Mouse (Mus musculus): ENCODE data around the gene Fkbp9.
A peak's percentile ranks its signal among the peaks of the same experiment; 100 is the strongest.

Gene Fkbp9

GRCm38 (mm10) chr6:56904982-56905381 lies 73.1 kb downstream of the Fkbp9 start:
- no peak for DNase-seq (ENCODE audit: inconsistent ontology term)

GRCm38 (mm10) chr6:56905486-56905885 lies 73.6 kb downstream of the Fkbp9 start:
- DNase-seq (ENCODE audit: inconsistent ontology term), result no peak

GRCm38 (mm10) chr6:56906121-56906846 lies 74.4 kb downstream of the Fkbp9 start:
- DNase-seq (ENCODE audit: inconsistent ontology term), result no peak

GRCm38 (mm10) chr6:56907973-56908372 lies 76.1 kb downstream of the Fkbp9 start:
- DNase-seq (ENCODE audit: inconsistent ontology term), result no peak

- DNase-seq (ENCODE audit: inconsistent ontology term), result no peak
Observed at GRCm38 (mm10) chr6:56908397-56908796, 76.5 kb downstream of the Fkbp9 start.

- DNase-seq (ENCODE audit: inconsistent ontology term), result peak; percentile 34
Observed at GRCm38 (mm10) chr6:56908912-56909311, 77.1 kb downstream of the Fkbp9 start.

GRCm38 (mm10) chr6:56910910-56911309 lies 79.1 kb downstream of the Fkbp9 start:
- no peak for DNase-seq (ENCODE audit: inconsistent ontology term)

GRCm38 (mm10) chr6:56913092-56913858 lies 81.4 kb downstream of the Fkbp9 start:
- no peak for DNase-seq (ENCODE audit: inconsistent ontology term)

GRCm38 (mm10) chr6:56916279-56916678 lies 84.4 kb downstream of the Fkbp9 start:
- DNase-seq (ENCODE audit: inconsistent ontology term), result no peak

GRCm38 (mm10) chr6:56917578-56918368 lies 85.9 kb downstream of the Fkbp9 start:
- DNase-seq (ENCODE audit: inconsistent ontology term), result no peak

- no peak for DNase-seq (ENCODE audit: inconsistent ontology term)
Observed at GRCm38 (mm10) chr6:56919330-56920044, 87.6 kb downstream of the Fkbp9 start.

- DNase-seq (ENCODE audit: inconsistent ontology term), result no peak
Observed at GRCm38 (mm10) chr6:56920222-56921092, 88.6 kb downstream of the Fkbp9 start.

- DNase-seq (ENCODE audit: inconsistent ontology term), result no peak
Observed at GRCm38 (mm10) chr6:56923331-56923725, 91.5 kb downstream of the Fkbp9 start.

GRCm38 (mm10) chr6:56923726-56924707 lies 92.2 kb downstream of the Fkbp9 start, which contains the start of the genes Nt5c3 and Vmn1r4:
Gene Nt5c3, minus strand, starts transcription at chr6:56923932.
Gene Vmn1r4, plus strand, starts transcription at chr6:56924015.
- DNase-seq (ENCODE audit: inconsistent ontology term), result peak; percentile 99
